Mouse (Mus musculus): ENCODE measurements around the gene Itga2.

- TF ChIP-seq TAL1 (IDR thresholded peaks at IDR 0.05; ENCODE audit: low read length) (no peak), GATA1 (IDR thresholded peaks at IDR 0.05; ENCODE audit: low read length) (no peak)
Measured at GRCm38 (mm10) chr13:114931775-114932294, at the start of gene Itga2.
